Mouse (Mus musculus) heart, embryonic 15.5 days (tissue): ENCODE measurements around the gene Ccser1. TPM values are rescaled to one million over a fixed set of nuclear protein-coding genes. Genes with fewer than 3 reads are reported as not detected.

Experiments used
- ATAC-seq: fragments of 200-750 bp; cut with Nextera tagmentation; replicated peaks from 2 replicates; pipeline ENCODE4 v1.8.0; 2017; ENCODE audit warnings: low read depth, moderate TSS enrichment; ENCODE audit not compliant: insufficient number of reproducible peaks, insufficient read depth, low FRiP score
- H3K27ac ChIP-seq: fragments of 300-500 bp; sonication (generic); 2 replicates; pipeline ENCODE4 v1.5.1; 2015; ENCODE audit warnings: mild to moderate bottlenecking, inconsistent platforms
- H3K27me3 ChIP-seq: fragments of 300-500 bp; sonication (generic); 2 replicates; pipeline ENCODE4 v1.6.1; 2015; ENCODE audit warnings: inconsistent platforms
- H3K36me3 ChIP-seq: fragments of 300-500 bp; sonication (generic); 2 replicates; pipeline ENCODE4 v1.6.1; 2015; ENCODE audit warnings: mild to moderate bottlenecking, inconsistent platforms
- H3K4me1 ChIP-seq: fragments of 300-500 bp; sonication (generic); replicated peaks from 2 replicates; pipeline ENCODE4 v1.6.1; 2015; ENCODE audit warnings: inconsistent platforms
- H3K4me2 ChIP-seq: fragments of 300-500 bp; sonication (generic); 2 replicates; pipeline ENCODE4 v1.6.1; 2015; ENCODE audit warnings: inconsistent platforms, mild to moderate bottlenecking, moderate library complexity
- H3K4me3 ChIP-seq: fragments of 300-500 bp; sonication (generic); 2 replicates; pipeline ENCODE4 v1.5.1; 2015; ENCODE audit warnings: mild to moderate bottlenecking, inconsistent platforms
- H3K9ac ChIP-seq: fragments of 300-500 bp; sonication (generic); 2 replicates; pipeline ENCODE4 v1.6.1; 2015; ENCODE audit warnings: mild to moderate bottlenecking, inconsistent platforms
- H3K9me3 ChIP-seq: fragments of 300-500 bp; sonication (generic); replicated peaks from 2 replicates; pipeline ENCODE4 v1.6.1; 2016; ENCODE audit warnings: inconsistent platforms
- WGBS: fragments of 180-500 bp; shearing (Covaris S2); methylation state at CpG from one replicate; pipeline ENCODE4 v1.1.7; 2015; ENCODE audit warnings: mixed read lengths; 5-methylcytosine and 5-hydroxymethylcytosine counted together
- polyA plus RNA-seq: library from polyadenylated mRNA; unstranded; fragments of >200 nt; fragmentation: Nextera tagmentation; extraction: Ambion mirVana; gene quantifications from 2 replicates; pipeline ENCODE4 v1.2.1, GENCODE M21; 2015

The Ccser1 gene
- 2.2 and 3.8 TPM in 2 replicates for polyA plus RNA-seq

- WGBS = under 1% methylated on average over 77 of the region's 105 CpGs
- no peaks in the 10 kb centered on the region for H3K36me3 ChIP-seq
- H3K4me3 ChIP-seq = peak within 1 kb of the TSS; percentile 78
- H3K9me3 ChIP-seq = no peaks in the 10 kb centered on the region
- H3K27me3 ChIP-seq = peaks cover 6% of the 10 kb centered on the region; the same call in 1 of the 2 replicates
- H3K27ac ChIP-seq = peak within 1 kb of the TSS; percentile 60; the same call in 1 of the 2 replicates
- peak within 1 kb of the TSS; percentile 100 for H3K4me2 ChIP-seq
- H3K4me1 ChIP-seq = 0 out of 2 replicates have a peak, but pooled peaks cover 7% of the 10 kb centered on the region
- ATAC-seq = peak; percentile 90
- H3K9ac ChIP-seq = peak within 1 kb of the TSS; percentile 60
Observed at GRCm38 (mm10) chr6:61179949-61180755, at the start of gene Ccser1. Gene Ccser1 (plus strand): TSS chr6:61180324.

GRCm38 (mm10) chr6:61136436-61136835 lies 43.7 kb upstream of the Ccser1 start:
- Histone ChIP-seq H3K36me3 (no peaks in the 10 kb centered on the region), H3K9ac (no peak overlapping the region), H3K4me3 (no peak overlapping the region), H3K4me1 (no peaks in the 10 kb centered on the region), H3K9me3 (no peaks in the 10 kb centered on the region), H3K27me3 (no peaks in the 10 kb centered on the region), H3K4me2 (no peak overlapping the region), H3K27ac (no peak overlapping the region)
- 81% methylated on average over 2 of the region's 2 CpGs for WGBS
- ATAC-seq = no peak

GRCm38 (mm10) chr6:61143031-61143430 lies 37.1 kb upstream of the Ccser1 start:
- H3K36me3 ChIP-seq = no peaks in the 10 kb centered on the region
- no peak overlapping the region for H3K9ac ChIP-seq
- H3K4me3 ChIP-seq = no peak overlapping the region
- H3K4me2 ChIP-seq = no peak overlapping the region
- no peaks in the 10 kb centered on the region for H3K4me1 ChIP-seq
- no peaks in the 10 kb centered on the region for H3K27me3 ChIP-seq
- 19% methylated on average over 1 of the region's 1 CpGs for WGBS
- no peak for ATAC-seq
- H3K27ac ChIP-seq = no peak overlapping the region
- H3K9me3 ChIP-seq = no peaks in the 10 kb centered on the region

- H3K9me3 ChIP-seq = no peaks in the 10 kb centered on the region
- 74% methylated on average over 3 of the region's 3 CpGs for WGBS
- H3K36me3 ChIP-seq = no peaks in the 10 kb centered on the region
- H3K9ac ChIP-seq = no peak overlapping the region
- no peak overlapping the region for H3K4me3 ChIP-seq
- no peak for ATAC-seq
- no peak overlapping the region for H3K4me2 ChIP-seq
- no peaks in the 10 kb centered on the region for H3K4me1 ChIP-seq
- no peaks in the 10 kb centered on the region for H3K27me3 ChIP-seq
- H3K27ac ChIP-seq = no peak overlapping the region
Observed at GRCm38 (mm10) chr6:61152924-61153323, 27.2 kb upstream of the Ccser1 start.

- H3K4me3 ChIP-seq = no peak overlapping the region
- WGBS = 55% methylated on average over 6 of the region's 6 CpGs
- ATAC-seq = no peak
- H3K36me3 ChIP-seq = no peaks in the 10 kb centered on the region
- no peak overlapping the region for H3K27ac ChIP-seq
- no peaks in the 10 kb centered on the region for H3K4me1 ChIP-seq
- H3K27me3 ChIP-seq = no peaks in the 10 kb centered on the region
- no peak overlapping the region for H3K9ac ChIP-seq
- no peak overlapping the region for H3K4me2 ChIP-seq
- H3K9me3 ChIP-seq = no peaks in the 10 kb centered on the region
Observed at GRCm38 (mm10) chr6:61154654-61155053, 25.5 kb upstream of the Ccser1 start.

- no peak overlapping the region for H3K9ac ChIP-seq
- no peak for ATAC-seq
- WGBS = 64% methylated on average over 8 of the region's 8 CpGs
Observed at GRCm38 (mm10) chr6:61155059-61155629, 25.0 kb upstream of the Ccser1 start.

GRCm38 (mm10) chr6:61155718-61156117 lies 24.4 kb upstream of the Ccser1 start:
- H3K36me3 ChIP-seq = no peaks in the 10 kb centered on the region
- ATAC-seq = no peak
- no peaks in the 10 kb centered on the region for H3K4me1 ChIP-seq
- no peaks in the 10 kb centered on the region for H3K27me3 ChIP-seq
- no peak overlapping the region for H3K9ac ChIP-seq
- H3K4me3 ChIP-seq = no peak overlapping the region
- H3K4me2 ChIP-seq = no peak overlapping the region
- no peak overlapping the region for H3K27ac ChIP-seq
- no peaks in the 10 kb centered on the region for H3K9me3 ChIP-seq

More at GRCm38 (mm10) chr6:61155059-61155629, 25.0 kb upstream of the Ccser1 start:
- H3K27ac ChIP-seq = no peak overlapping the region
- no peak overlapping the region for H3K4me3 ChIP-seq
- H3K9me3 ChIP-seq = no peaks in the 10 kb centered on the region
- H3K4me2 ChIP-seq = no peak overlapping the region
- no peaks in the 10 kb centered on the region for H3K36me3 ChIP-seq
- H3K27me3 ChIP-seq = no peaks in the 10 kb centered on the region
- no peaks in the 10 kb centered on the region for H3K4me1 ChIP-seq

- H3K27me3 ChIP-seq = no peaks in the 10 kb centered on the region
- ATAC-seq = no peak
Observed at GRCm38 (mm10) chr6:61162117-61162516, 18.0 kb upstream of the Ccser1 start.

GRCm38 (mm10) chr6:61166891-61167290 lies 13.2 kb upstream of the Ccser1 start:
- Histone ChIP-seq H3K4me1 (no peaks in the 10 kb centered on the region), H3K4me3 (no peak overlapping the region), H3K9ac (no peak overlapping the region), H3K9me3 (no peaks in the 10 kb centered on the region), H3K4me2 (no peak overlapping the region), H3K27ac (no peak overlapping the region), H3K36me3 (no peaks in the 10 kb centered on the region), H3K27me3 (no peaks in the 10 kb centered on the region)
- 90% methylated on average over 1 of the region's 1 CpGs for WGBS
- ATAC-seq = no peak

More at GRCm38 (mm10) chr6:61162117-61162516, 18.0 kb upstream of the Ccser1 start:
- Histone ChIP-seq H3K4me1 (no peaks in the 10 kb centered on the region), H3K9me3 (no peaks in the 10 kb centered on the region), H3K36me3 (no peaks in the 10 kb centered on the region), H3K27ac (no peak overlapping the region), H3K4me2 (no peak overlapping the region), H3K9ac (no peak overlapping the region), H3K4me3 (no peak overlapping the region)

GRCm38 (mm10) chr6:61176126-61176525 lies 4.0 kb upstream of the Ccser1 start:
- Histone ChIP-seq H3K36me3 (no peaks in the 10 kb centered on the region), H3K4me3 (no peak overlapping the region), H3K4me2 (no peak overlapping the region), H3K9me3 (no peaks in the 10 kb centered on the region), H3K27me3 (peaks cover 6% of the 10 kb centered on the region; the same call in 1 of the 2 replicates), H3K27ac (no peak overlapping the region), H3K9ac (no peak overlapping the region), H3K4me1 (0 out of 2 replicates have a peak, but pooled peaks cover 4% of the 10 kb centered on the region)
- 71% methylated on average over 1 of the region's 1 CpGs for WGBS
- ATAC-seq = no peak

GRCm38 (mm10) chr6:61177476-61177875 lies 2.6 kb upstream of the Ccser1 start:
- no peak overlapping the region for H3K4me2 ChIP-seq
- no peak for ATAC-seq
- peaks cover 6% of the 10 kb centered on the region; the same call in 1 of the 2 replicates for H3K27me3 ChIP-seq
- no peaks in the 10 kb centered on the region for H3K36me3 ChIP-seq
- no peak overlapping the region for H3K27ac ChIP-seq
- H3K4me1 ChIP-seq = 0 out of 2 replicates have a peak, but pooled peaks cover 7% of the 10 kb centered on the region
- no peak overlapping the region for H3K9ac ChIP-seq
- no peaks in the 10 kb centered on the region for H3K9me3 ChIP-seq
- 75% methylated on average over 7 of the region's 7 CpGs for WGBS
- H3K4me3 ChIP-seq = no peak overlapping the region
